Mouse (Mus musculus) erythroblast, embryonic 14.5 days (primary cell): ENCODE results near the gene Tmem14a.

Experiments
- GATA1 ChIP-seq: IDR thresholded peaks from 2 replicates; pipeline ENCODE4 v1.6.1; 2012; ENCODE audit warnings: low read length, inconsistent platforms, mixed read lengths
- TAL1 ChIP-seq: IDR thresholded peaks from 3 replicates; pipeline ENCODE4 v1.6.1; 2012; ENCODE audit warnings: low read length, inconsistent platforms, mixed read lengths

DNA sequence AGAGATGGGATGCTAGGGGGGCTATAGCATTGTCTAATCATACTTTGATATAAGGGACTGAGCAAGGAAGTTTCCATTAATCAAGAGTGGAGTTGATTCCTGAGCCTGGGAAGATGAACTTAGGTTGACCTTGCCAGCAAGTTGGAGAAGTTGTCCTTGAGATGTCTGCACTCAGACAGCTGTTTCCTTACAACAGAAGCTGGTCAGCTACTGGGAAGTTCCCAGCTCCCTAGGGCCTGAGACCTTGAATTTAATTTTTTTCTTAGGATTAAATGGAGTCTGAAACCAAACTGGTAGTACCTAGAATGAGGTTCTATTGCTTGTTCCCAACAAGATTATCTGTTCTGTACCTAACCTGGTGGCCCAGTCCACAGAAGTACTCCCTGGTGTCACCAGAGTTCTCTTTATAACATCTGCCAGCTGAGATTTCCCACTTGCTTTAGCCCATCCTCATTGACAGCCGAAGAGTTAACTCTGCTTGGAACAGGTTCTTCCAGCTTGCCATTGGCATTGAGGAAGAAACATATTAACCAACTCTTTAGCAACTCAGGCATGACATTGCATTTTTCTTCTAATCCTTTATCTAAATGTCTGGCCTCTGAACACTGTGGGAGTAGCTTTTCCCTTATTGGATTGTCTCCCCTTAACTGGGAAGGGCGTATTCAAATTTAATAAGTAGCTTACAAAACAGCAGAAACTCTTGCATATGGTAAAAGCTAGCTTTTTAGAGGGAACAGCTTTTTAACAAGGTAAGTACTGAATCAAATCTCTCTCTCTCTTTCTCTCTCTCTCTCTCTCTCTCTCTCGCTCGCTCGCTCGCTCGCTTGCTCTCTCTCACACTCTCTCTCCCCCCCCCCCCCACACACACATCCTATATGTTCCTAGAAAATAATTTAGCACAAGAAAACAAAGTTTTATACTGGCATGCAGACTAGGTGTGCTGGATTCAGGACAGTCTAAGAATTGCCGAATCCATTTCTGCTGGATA lies 21.8 kb downstream of the Tmem14a start, which contains the start of gene Gsta3:
- no peak for TF ChIP-seq TAL1
- no peak for TF ChIP-seq GATA1
